Mouse (Mus musculus): ENCODE data around the gene Maff.

Gene Maff

GRCm38 (mm10) chr15:79395281-79395680 is 48.9 kb downstream of the Maff start:
- no peak for DNase-seq (ENCODE audit: low spot score in 2 of 2)

GRCm38 (mm10) chr15:79396736-79397135 is 50.3 kb downstream of the Maff start:
- no peak for DNase-seq (ENCODE audit: low spot score in 2 of 2)

GRCm38 (mm10) chr15:79399231-79400052 is 53.0 kb downstream of the Maff start:
- DNase-seq (ENCODE audit: low spot score in 2 of 2) = no peak

- no peak for DNase-seq (ENCODE audit: low spot score in 2 of 2)
Measured at GRCm38 (mm10) chr15:79400134-79400974, 53.9 kb downstream of the Maff start.

- DNase-seq (ENCODE audit: low spot score in 2 of 2) = no peak
Measured at GRCm38 (mm10) chr15:79400975-79401365, 54.5 kb downstream of the Maff start.

- no peak for DNase-seq (ENCODE audit: low spot score in 2 of 2)
Measured at GRCm38 (mm10) chr15:79402176-79402575, 55.8 kb downstream of the Maff start.

GRCm38 (mm10) chr15:79402836-79403762 is 56.7 kb downstream of the Maff start, which contains the start of gene Tmem184b:
Gene Tmem184b, minus strand, starts transcription at chr15:79403569.
- DNase-seq (ENCODE audit: low spot score in 2 of 2) = peak; percentile 82 to 83

- DNase-seq (ENCODE audit: low spot score in 2 of 2) = no peak
Measured at GRCm38 (mm10) chr15:79403763-79404210, 57.4 kb downstream of the Maff start.

GRCm38 (mm10) chr15:79404277-79404676 is 57.9 kb downstream of the Maff start:
- DNase-seq (ENCODE audit: low spot score in 2 of 2) = no peak

GRCm38 (mm10) chr15:79406564-79406963 is 60.1 kb downstream of the Maff start:
- DNase-seq (ENCODE audit: low spot score in 2 of 2) = no peak

Measured in urinary bladder, postnatal 4 days (tissue).